Mouse (Mus musculus): ENCODE data around the gene 1700022I11Rik. TPM values are rescaled to one million over a fixed set of nuclear protein-coding genes. Genes with fewer than 3 reads are reported as not detected.

1700022I11Rik gene
- polyA plus RNA-seq, 1 experiment: not detected

DNA sequence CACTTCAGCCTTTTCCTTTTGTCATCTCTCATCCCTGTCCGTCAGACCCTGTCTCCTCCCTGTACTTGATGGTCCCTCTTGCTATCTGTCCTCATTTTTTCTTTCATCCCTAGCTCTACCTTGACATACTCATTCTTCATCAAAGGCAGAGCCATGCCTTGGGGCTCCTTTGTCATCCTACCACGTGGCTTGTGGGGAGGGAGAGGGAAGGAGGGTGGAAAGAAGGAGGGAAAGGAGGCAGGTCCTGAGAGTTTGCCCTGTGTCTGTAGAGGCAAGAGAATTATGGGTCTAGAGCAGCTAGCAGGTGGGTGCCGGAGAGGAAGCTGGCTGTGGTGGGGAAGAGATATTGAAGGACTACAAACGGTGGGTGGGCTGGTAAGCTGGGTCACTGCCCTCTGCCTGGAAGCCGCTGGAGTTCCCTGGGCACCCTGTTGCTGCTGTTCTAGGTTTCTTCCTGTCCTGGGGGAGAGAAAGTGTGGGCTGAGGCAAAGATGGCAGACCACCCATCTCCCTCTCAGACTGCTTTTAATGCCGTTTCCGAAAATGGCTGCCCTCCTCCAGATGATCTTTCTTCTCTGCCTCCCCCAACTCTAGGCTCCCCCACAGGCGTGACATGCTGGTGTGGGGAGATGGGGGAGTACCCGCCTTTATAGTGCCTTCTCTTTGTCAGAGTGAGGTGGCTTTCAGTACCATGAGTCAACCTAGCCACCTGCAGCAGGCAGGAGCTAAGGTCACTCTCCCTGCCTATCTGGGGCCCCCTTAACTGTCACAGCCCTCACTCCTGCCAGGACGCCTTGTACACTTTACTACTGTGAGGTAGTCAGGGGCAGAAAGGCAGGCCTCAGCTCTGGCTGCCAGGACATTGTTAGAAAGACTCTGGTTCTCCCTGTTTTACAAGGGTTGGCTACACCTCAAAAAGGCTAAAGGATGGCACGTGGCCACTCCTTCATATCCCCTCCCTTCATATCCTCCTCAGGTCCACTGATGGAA is 17.9 kb upstream of the 1700022I11Rik start:
- DNase-seq: no peak
- Histone ChIP-seq H3K27me3 (replicated peaks; ENCODE audit: control insufficient read depth, insufficient read depth, low read length) (no peaks in the 10 kb centered on the region), H3K4me3 (ENCODE audit: insufficient read depth, low read depth, low read length) (no peak overlapping the region), H3K4me1 (ENCODE audit: control insufficient read depth, insufficient read depth, low read length) (peaks cover 8% of the 10 kb centered on the region; the same call in 1 of the 2 replicates), H3K36me3 (ENCODE audit: control insufficient read depth, insufficient read depth, low read length) (no peaks in the 10 kb centered on the region), H3K27ac (ENCODE audit: insufficient read depth, low read depth, low read length) (no peak overlapping the region)
- TF ChIP-seq POLR2A (IDR thresholded peaks at IDR 0.05; ENCODE audit: low read depth, low read length): no peak
- no peak for TF ChIP-seq CTCF (conservative IDR thresholded peaks at IDR 0.05; ENCODE audit: insufficient read depth, insufficient read length, low read depth, low read length)
- 67% methylated on average over 10 of the region's 11 CpGs for WGBS

DNA sequence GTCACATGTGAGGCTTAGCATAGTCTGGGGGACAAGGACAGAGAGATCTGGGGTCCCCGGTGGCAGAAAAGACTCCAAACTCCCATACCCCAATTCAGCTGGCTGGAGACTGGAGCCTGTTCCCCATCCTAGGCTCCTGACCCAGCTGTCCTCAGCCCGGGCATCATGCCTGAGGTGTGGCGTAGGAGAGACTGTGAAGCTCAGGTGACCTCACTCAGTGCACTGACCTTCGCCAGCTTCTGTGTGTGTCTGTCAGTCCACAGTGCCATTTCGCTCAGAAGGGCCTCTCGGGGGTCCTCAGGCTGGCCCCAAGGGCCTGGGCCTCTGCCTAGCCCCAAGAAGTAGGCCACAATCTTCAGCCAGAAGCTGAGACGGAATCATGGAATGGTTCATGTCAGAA is 16.8 kb upstream of the 1700022I11Rik start:
- no peak for DNase-seq
- no peak overlapping the region for H3K27ac ChIP-seq (ENCODE audit: insufficient read depth, low read depth, low read length)
- no peak for TF ChIP-seq CTCF (conservative IDR thresholded peaks at IDR 0.05; ENCODE audit: insufficient read depth, insufficient read length, low read depth, low read length)
- TF ChIP-seq POLR2A (IDR thresholded peaks at IDR 0.05; ENCODE audit: low read depth, low read length): no peak
- no peaks in the 10 kb centered on the region for H3K27me3 ChIP-seq (replicated peaks; ENCODE audit: control insufficient read depth, insufficient read depth, low read length)
- no peaks in the 10 kb centered on the region for H3K36me3 ChIP-seq (ENCODE audit: control insufficient read depth, insufficient read depth, low read length)
- 90% methylated on average over 7 of the region's 7 CpGs for WGBS
- H3K4me3 ChIP-seq (ENCODE audit: insufficient read depth, low read depth, low read length): no peak overlapping the region
- H3K4me1 ChIP-seq (ENCODE audit: control insufficient read depth, insufficient read depth, low read length): peaks cover 8% of the 10 kb centered on the region; the same call in 1 of the 2 replicates

DNA sequence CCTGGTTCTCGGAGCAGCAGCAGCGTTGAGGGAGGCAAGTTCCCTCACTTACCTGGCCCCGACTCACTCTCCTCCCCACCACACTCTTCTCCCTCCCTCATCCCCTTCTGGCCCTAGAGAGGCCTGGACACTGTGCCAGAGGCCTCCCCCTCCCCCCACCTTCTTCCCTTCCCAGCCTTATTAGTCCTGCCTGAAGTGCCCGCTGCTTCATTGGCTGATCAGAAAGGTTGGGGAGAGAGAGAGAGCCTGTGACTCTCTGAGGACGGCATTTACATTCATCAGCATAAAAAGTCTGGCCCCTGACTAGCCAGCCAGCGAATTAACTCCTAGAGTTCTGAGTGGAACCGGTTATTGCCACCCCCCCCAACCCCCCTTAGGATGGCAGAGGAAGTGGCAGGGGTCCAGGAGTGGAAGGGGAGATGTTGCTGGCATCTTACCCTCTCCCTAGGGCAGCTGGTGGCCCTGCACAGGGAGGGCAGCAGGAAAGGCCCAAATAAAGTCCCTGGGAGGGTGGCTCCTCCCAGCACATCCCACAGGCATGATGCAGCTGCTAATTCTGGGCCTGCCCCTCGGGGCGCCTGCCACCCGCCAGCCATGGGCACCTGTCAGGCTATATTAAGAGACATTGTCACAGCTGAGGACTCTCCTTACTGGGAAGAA is 15.8 kb upstream of the 1700022I11Rik start:
- DNase-seq: peak; percentile 32
- no peak overlapping the region for H3K27ac ChIP-seq (ENCODE audit: insufficient read depth, low read depth, low read length)
- no peak for TF ChIP-seq POLR2A (IDR thresholded peaks at IDR 0.05; ENCODE audit: low read depth, low read length)
- no peak for TF ChIP-seq CTCF (conservative IDR thresholded peaks at IDR 0.05; ENCODE audit: insufficient read depth, insufficient read length, low read depth, low read length)
- H3K4me1 ChIP-seq (ENCODE audit: control insufficient read depth, insufficient read depth, low read length): peaks cover 8% of the 10 kb centered on the region; the same call in 1 of the 2 replicates
- no peaks in the 10 kb centered on the region for H3K36me3 ChIP-seq (ENCODE audit: control insufficient read depth, insufficient read depth, low read length)
- H3K27me3 ChIP-seq (replicated peaks; ENCODE audit: control insufficient read depth, insufficient read depth, low read length): no peaks in the 10 kb centered on the region
- 50% methylated on average over 10 of the region's 10 CpGs for WGBS
- H3K4me3 ChIP-seq (ENCODE audit: insufficient read depth, low read depth, low read length): no peak overlapping the region

DNA sequence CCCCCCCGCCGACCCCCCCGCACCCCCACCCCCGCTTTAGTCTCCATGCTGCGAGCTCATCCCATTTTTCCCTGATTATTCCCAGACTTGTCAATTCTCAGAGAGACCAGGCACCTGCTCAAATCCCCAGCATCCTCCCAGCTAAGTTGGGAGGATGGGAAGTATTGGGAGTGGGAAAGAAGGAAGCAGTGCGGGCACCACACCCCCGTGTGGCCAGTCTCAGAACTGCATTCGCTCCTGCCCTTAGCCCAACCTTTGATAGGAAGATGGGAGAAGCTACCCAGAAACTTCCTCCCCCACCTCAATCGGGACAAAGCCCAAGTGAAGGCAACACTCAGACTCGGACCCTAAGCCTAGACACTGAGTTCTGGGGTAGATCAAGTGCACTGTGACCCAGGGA is 15.1 kb upstream of the 1700022I11Rik start:
- TF ChIP-seq POLR2A (IDR thresholded peaks at IDR 0.05; ENCODE audit: low read depth, low read length) (no peak), CTCF (conservative IDR thresholded peaks at IDR 0.05; ENCODE audit: insufficient read depth, insufficient read length, low read depth, low read length) (peak; percentile 86)
- H3K4me1 ChIP-seq (ENCODE audit: control insufficient read depth, insufficient read depth, low read length): peaks cover 4% of the 10 kb centered on the region; the same call in 1 of the 2 replicates
- WGBS: 14% methylated on average over 10 of the region's 10 CpGs
- no peaks in the 10 kb centered on the region for H3K36me3 ChIP-seq (ENCODE audit: control insufficient read depth, insufficient read depth, low read length)
- DNase-seq: peak; percentile 71
- H3K4me3 ChIP-seq (ENCODE audit: insufficient read depth, low read depth, low read length): no peak overlapping the region
- H3K27me3 ChIP-seq (replicated peaks; ENCODE audit: control insufficient read depth, insufficient read depth, low read length): no peaks in the 10 kb centered on the region
- no peak overlapping the region for H3K27ac ChIP-seq (ENCODE audit: insufficient read depth, low read depth, low read length)

DNA sequence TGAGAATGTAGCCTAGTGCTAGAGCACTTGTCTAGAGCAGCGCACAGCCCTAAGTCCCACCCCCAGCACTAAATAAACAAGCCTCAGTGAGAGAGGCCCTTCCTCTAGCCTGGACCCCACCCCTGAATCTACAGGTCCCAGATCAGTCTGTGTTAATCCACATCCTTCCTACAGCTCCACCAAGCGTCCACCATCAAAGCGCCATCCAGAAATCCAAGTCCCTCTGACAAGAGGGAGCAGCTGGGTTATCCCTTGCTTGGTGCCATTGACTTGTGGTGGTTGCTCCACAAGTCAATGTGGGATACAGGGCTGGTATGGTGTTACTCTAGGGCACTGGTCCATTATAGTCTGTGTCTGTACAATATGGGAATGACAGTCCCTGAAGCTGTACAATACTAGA is 14.2 kb upstream of the 1700022I11Rik start:
- H3K27me3 ChIP-seq (replicated peaks; ENCODE audit: control insufficient read depth, insufficient read depth, low read length): no peaks in the 10 kb centered on the region
- TF ChIP-seq POLR2A (IDR thresholded peaks at IDR 0.05; ENCODE audit: low read depth, low read length): no peak
- no peak for TF ChIP-seq CTCF (conservative IDR thresholded peaks at IDR 0.05; ENCODE audit: insufficient read depth, insufficient read length, low read depth, low read length)
- no peak overlapping the region for H3K27ac ChIP-seq (ENCODE audit: insufficient read depth, low read depth, low read length)
- no peak overlapping the region for H3K4me3 ChIP-seq (ENCODE audit: insufficient read depth, low read depth, low read length)
- no peak for DNase-seq
- WGBS: 100% methylated on average over 3 of the region's 3 CpGs
- 0 out of 2 replicates have a peak, but pooled peaks cover 3% of the 10 kb centered on the region for H3K4me1 ChIP-seq (ENCODE audit: control insufficient read depth, insufficient read depth, low read length)
- H3K36me3 ChIP-seq (ENCODE audit: control insufficient read depth, insufficient read depth, low read length): no peaks in the 10 kb centered on the region

DNA sequence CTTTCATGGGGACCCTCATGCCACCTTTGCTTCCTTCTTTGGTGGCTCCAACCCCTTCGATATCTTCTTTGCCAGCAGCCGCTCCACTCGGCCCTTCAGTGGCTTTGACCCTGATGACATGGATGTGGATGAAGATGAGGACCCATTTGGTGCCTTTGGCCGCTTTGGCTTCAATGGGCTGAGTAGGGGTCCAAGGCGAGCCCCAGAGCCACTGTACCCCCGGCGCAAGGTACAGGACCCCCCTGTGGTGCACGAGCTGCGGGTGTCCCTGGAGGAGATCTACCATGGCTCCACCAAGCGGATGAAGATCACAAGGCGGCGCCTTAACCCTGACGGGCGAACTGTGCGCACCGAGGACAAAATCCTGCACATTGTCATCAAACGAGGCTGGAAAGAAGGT is 12.8 kb upstream of the 1700022I11Rik start:
- H3K27ac ChIP-seq (ENCODE audit: insufficient read depth, low read depth, low read length): no peak overlapping the region
- H3K4me1 ChIP-seq (ENCODE audit: control insufficient read depth, insufficient read depth, low read length): no peaks in the 10 kb centered on the region
- WGBS: 95% methylated on average over 17 of the region's 17 CpGs
- H3K4me3 ChIP-seq (ENCODE audit: insufficient read depth, low read depth, low read length): no peak overlapping the region
- no peak for DNase-seq
- no peaks in the 10 kb centered on the region for H3K36me3 ChIP-seq (ENCODE audit: control insufficient read depth, insufficient read depth, low read length)
- TF ChIP-seq POLR2A (IDR thresholded peaks at IDR 0.05; ENCODE audit: low read depth, low read length): no peak
- TF ChIP-seq CTCF (conservative IDR thresholded peaks at IDR 0.05; ENCODE audit: insufficient read depth, insufficient read length, low read depth, low read length): no peak
- H3K27me3 ChIP-seq (replicated peaks; ENCODE audit: control insufficient read depth, insufficient read depth, low read length): no peaks in the 10 kb centered on the region

DNA sequence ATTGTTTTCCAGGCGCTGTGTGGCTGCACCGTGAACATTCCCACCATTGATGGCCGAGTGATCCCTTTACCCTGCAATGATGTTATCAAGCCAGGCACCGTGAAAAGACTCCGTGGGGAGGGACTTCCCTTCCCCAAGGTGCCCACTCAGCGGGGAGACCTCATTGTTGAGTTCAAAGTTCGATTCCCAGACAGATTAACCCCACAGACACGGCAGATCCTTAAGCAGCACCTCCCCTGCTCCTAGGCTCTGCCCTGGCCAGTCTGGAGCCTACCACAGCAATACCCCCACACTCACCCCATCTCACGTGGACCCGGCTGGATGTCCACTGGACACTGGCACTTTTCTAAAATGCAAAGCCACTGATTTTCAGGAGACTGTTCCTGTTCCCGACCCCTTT is 12.1 kb upstream of the 1700022I11Rik start:
- TF ChIP-seq POLR2A (IDR thresholded peaks at IDR 0.05; ENCODE audit: low read depth, low read length) (no peak), CTCF (conservative IDR thresholded peaks at IDR 0.05; ENCODE audit: insufficient read depth, insufficient read length, low read depth, low read length) (no peak)
- Histone ChIP-seq H3K27ac (ENCODE audit: insufficient read depth, low read depth, low read length) (no peak overlapping the region), H3K36me3 (ENCODE audit: control insufficient read depth, insufficient read depth, low read length) (no peaks in the 10 kb centered on the region), H3K4me1 (ENCODE audit: control insufficient read depth, insufficient read depth, low read length) (no peaks in the 10 kb centered on the region), H3K4me3 (ENCODE audit: insufficient read depth, low read depth, low read length) (no peak overlapping the region), H3K27me3 (replicated peaks; ENCODE audit: control insufficient read depth, insufficient read depth, low read length) (no peaks in the 10 kb centered on the region)
- peak; percentile 67 for DNase-seq
- WGBS: 64% methylated on average over 11 of the region's 11 CpGs
